Mouse (Mus musculus) left cerebral cortex, adult 2 months (tissue): ENCODE data around the gene Mpnd. TPM values are rescaled to one million over a fixed set of nuclear protein-coding genes. Genes with fewer than 3 reads are reported as not detected.
A peak's percentile ranks its signal among the peaks of the same experiment; 100 is the strongest.

Source experiments
- DNase-seq, 2 experiments: peaks; one replicate each; pipeline ENCODE4 v3.0.0; 2021 to 2022; ENCODE audit warnings: low spot score in 2 of 2, mixed read lengths in 1 of 2; ENCODE audit errors: extremely low spot score in 1 of 2
- H3K27ac ChIP-seq: fragments of 200-600 bp; 2 replicates; pipeline ENCODE4 v1.8.1; 2022
- H3K4me3 ChIP-seq: fragments of 200-600 bp; 2 replicates; pipeline ENCODE4 v1.8.1; 2022
- CTCF ChIP-seq: fragments of 200-600 bp; IDR thresholded peaks from 2 replicates; pipeline ENCODE4 v1.8.1; 2022; ENCODE audit warnings: antibody characterized with exemption, mild to moderate bottlenecking, moderate library complexity
- intact Hi-C: fragments of 180-260 bp; cut with DNase I; formaldehyde crosslinking; loops from one replicate; pipeline ENCODE4 v1.15.1; 2025
- total RNA-seq, 2 experiments: library from RNA; stranded (reverse); gene quantifications; 2 replicates each; pipeline ENCODE4 v1.2.3; 2021

Gene Mpnd
- total RNA-seq, 2 experiments from 2014 or later, result 90.8 to 91.2 TPM

DNA sequence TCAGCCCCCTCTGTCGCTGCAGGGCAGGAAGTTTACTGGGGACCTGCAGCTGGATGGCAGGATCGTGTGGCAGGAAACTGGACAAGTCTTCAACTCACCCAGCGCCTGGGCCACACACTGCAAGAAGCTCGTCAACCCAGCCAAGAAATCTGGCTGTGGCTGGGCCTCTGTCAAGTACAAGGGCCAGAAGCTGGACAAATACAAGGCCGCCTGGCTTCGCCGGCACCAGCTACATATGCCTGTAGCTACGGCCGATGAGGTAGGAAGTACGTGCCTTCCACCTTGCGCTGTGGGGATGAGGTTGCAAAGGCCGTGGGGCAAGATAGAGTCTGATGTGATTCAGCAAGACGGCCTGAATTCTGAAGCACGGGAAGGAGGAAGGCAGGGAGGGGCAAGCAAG, 4.7 kb downstream of the Mpnd start:
- peak overlapping the region; percentile 96 for H3K4me3 ChIP-seq
- DNase-seq, result no peak
- intact Hi-C loops, result loop anchor here (2.0 kb wide), 1 partner anchor 33 kb away; no protein-coding TSS in a partner anchor
- TF ChIP-seq CTCF, result no peak
- H3K27ac ChIP-seq, result no peak overlapping the region; the same call in 1 of the 2 replicates

GRCm38 (mm10) chr17:56010681-56011080, 5.2 kb downstream of the Mpnd start:
- peak overlapping the region; percentile 96 for H3K4me3 ChIP-seq
- TF ChIP-seq CTCF, result no peak; the same call in none of the 2 replicates
- intact Hi-C loops, result loop anchor here (2.0 kb wide), 1 partner anchor 34 kb away; no protein-coding TSS in a partner anchor
- DNase-seq, result peak; percentile 74 to 83
- no peak overlapping the region for H3K27ac ChIP-seq

GRCm38 (mm10) chr17:56011441-56011840, 5.9 kb downstream of the Mpnd start:
- Histone ChIP-seq H3K4me3 (no peak overlapping the region), H3K27ac (no peak overlapping the region)
- intact Hi-C loops, result loop anchor here (2.0 kb wide), 1 partner anchor 35 kb away; no protein-coding TSS in a partner anchor
- no peak for TF ChIP-seq CTCF
- no peak for DNase-seq

- Histone ChIP-seq H3K4me3 (no peak overlapping the region), H3K27ac (no peak overlapping the region)
- TF ChIP-seq CTCF, result no peak
- no peak for DNase-seq
- intact Hi-C loops, result no loop called here
These were observed 9.8 kb downstream of the Mpnd start for GRCm38 (mm10) chr17:56015293-56015692.

- intact Hi-C loops, result no loop called here
- Histone ChIP-seq H3K27ac (no peak overlapping the region), H3K4me3 (no peak overlapping the region)
- TF ChIP-seq CTCF, result no peak
- no peak for DNase-seq
These were observed 10.9 kb downstream of the Mpnd start for GRCm38 (mm10) chr17:56016382-56016781.

DNA sequence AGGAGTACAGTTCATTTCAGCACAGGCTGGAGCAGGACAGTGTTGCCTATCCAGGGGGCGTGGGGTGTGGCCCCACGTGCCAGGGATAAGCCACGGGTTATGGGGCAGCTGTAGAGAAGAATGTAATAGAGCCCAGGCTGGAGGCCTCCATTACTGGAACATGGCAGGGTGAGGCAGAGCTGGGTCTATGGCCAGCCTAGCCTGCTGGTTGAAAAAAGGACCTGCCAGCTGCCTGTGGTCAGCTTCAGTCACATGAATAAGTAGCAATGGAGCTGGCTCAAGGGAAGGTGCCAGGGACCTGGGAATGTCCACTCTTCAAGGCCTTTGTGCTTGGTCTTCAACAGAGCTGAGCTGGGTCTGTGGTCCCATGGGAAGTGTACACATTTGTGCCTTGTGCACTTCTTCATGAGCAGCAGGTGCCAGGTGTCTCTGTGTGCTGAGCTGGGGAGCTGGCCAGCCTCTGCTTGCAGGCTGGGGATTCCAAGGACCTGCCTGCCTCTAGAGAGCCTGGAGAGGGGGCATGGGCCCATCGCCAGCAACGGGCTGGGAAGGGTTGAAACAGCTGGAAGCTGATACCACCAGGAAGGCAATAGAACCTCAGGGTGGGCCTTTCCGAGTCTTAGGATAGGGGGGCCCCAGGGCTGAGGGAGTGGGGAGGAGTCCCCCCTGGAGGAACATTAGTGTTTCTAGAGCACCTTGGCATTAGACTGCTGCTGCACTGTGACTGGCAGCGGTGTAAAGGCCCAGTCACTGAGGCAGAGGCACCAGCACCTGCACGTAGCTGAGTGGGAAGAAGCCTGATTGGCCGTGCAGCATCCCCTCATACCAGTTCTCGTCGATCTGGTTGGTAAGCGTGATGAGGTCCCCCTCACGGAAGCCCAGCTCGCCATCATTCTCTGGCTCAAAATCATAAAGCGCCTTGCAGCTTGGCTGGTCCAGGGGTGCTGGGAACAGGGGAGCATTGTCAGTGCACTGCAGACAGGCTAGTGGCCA, 11.6 kb downstream of the Mpnd start:
- DNase-seq, result no peak
- H3K4me3 ChIP-seq, result no peak overlapping the region
- TF ChIP-seq CTCF, result no peak
- no peak overlapping the region for H3K27ac ChIP-seq
- intact Hi-C loops, result no loop called here

- DNase-seq, result no peak
- intact Hi-C loops, result no loop called here
- no peak for TF ChIP-seq CTCF
- Histone ChIP-seq H3K27ac (0 out of 2 replicates have a peak overlapping the region, but pooled peaks have one; percentile 47), H3K4me3 (no peak overlapping the region)
These were observed 12.3 kb downstream of the Mpnd start for GRCm38 (mm10) chr17:56017848-56018247.

- TF ChIP-seq CTCF, result peak; percentile 60
- no peak overlapping the region for H3K4me3 ChIP-seq
- H3K27ac ChIP-seq, result peak overlapping the region; percentile 47; the same call in 1 of the 2 replicates
- intact Hi-C loops, result no loop called here
- peak; percentile 69 to 74 for DNase-seq
These were observed 13.0 kb downstream of the Mpnd start for GRCm38 (mm10) chr17:56018347-56019131.

- no peak for TF ChIP-seq CTCF
- DNase-seq, result peak in 1 of 2 experiments; percentile 16
- no peak overlapping the region for H3K4me3 ChIP-seq
- intact Hi-C loops, result no loop called here
- H3K27ac ChIP-seq, result peak overlapping the region; percentile 77
These were observed 15.0 kb downstream of the Mpnd start for GRCm38 (mm10) chr17:56020400-56021084.

DNA sequence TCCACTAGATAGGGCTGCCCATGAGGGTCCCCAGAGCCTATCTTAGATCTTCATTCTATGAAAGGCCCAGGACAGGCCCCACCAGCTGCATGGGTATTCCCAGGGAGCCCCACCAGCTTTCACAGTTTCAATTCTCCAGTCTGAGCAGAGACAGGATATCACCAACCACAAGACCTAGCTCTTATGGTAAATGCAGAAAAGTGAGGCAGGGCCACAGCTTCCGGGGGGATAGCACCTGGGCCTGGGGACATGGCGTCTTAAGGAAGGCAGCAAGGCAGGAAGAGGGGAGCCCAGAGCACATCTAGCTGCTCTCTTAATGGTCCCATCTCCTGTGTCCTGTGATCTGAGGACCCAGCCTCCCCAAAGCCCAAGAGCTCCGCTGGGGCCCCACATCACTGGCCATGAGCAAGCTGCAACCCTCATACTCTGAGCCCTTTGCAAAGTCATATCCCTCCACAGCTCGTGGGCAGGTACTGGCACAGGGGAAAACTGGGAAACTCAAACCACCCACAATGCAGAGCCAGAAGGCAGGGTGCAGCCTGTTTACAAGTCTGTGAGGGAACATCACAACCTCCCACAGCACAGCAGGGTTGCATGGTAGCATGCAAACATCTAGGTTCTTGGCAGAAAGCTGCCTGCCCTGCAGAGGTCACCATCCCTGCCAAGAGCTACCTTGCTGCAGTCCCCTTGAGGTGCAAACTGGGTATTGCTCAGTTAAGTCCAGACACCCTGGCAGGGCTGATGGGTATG, 15.8 kb downstream of the Mpnd start:
- TF ChIP-seq CTCF, result no peak; the same call in 1 of the 2 replicates

More for the DNA sequence above, 15.8 kb downstream of the Mpnd start:
- DNase-seq, result peak; percentile 59 to 66
- no peak overlapping the region for H3K4me3 ChIP-seq
- intact Hi-C loops, result no loop called here
- peak overlapping the region; percentile 77 for H3K27ac ChIP-seq
